ENCODE assay signal across 1 mouse cellular context in genomic region chr11:106728402-106729366, GRCm38 (mm10).
TF ChIP-seq lines count a peak whose summit lies in the region.

No protein-coding gene starts in this region.

TF ChIP-seq in MEL, 35 proteins besides CTCF, POLR2A, EP300 and RAD21 (continued from another document):
- no peak for TF ChIP-seq GABPA (IDR thresholded peaks at IDR 0.05; ENCODE audit: low read depth, low read length)
- 0 out of 2 replicates have a peak, but pooled peaks have one; percentile 10 for TF ChIP-seq MAZ (IDR thresholded peaks at IDR 0.05; ENCODE audit: low read depth, low read length)
- TF ChIP-seq ZKSCAN1 (IDR thresholded peaks at IDR 0.05; ENCODE audit: low read depth, low read length) = no peak
- peak; percentile 58 for TF ChIP-seq TCF12 (IDR thresholded peaks at IDR 0.05; ENCODE audit: low read depth, low read length)
- peak; percentile 71 for TF ChIP-seq ETS1 (IDR thresholded peaks at IDR 0.05; ENCODE audit: low read depth, low read length)
- TF ChIP-seq UBTF (IDR thresholded peaks at IDR 0.05; ENCODE audit: borderline replicate concordance, insufficient read depth, low read depth, low read length) = no peak
- TF ChIP-seq POLR2AphosphoS2 (IDR thresholded peaks at IDR 0.05; ENCODE audit: low read length) = no peak
- no peak for TF ChIP-seq BHLHE40 (IDR thresholded peaks at IDR 0.05; ENCODE audit: borderline replicate concordance, low read depth, low read length)
- peak; percentile 17; the same call in 1 of the 2 replicates for TF ChIP-seq NELFE (IDR thresholded peaks at IDR 0.05; ENCODE audit: low read depth, low read length)
- TF ChIP-seq TBP (IDR thresholded peaks at IDR 0.05; ENCODE audit: low read depth, low read length) = 0 out of 2 replicates have a peak, but pooled peaks have one; percentile 27
- TF ChIP-seq ZMIZ1 (IDR thresholded peaks at IDR 0.05; ENCODE audit: low read depth, low read length) = no peak
- no peak for TF ChIP-seq MYB (IDR thresholded peaks at IDR 0.05; ENCODE audit: low read depth, low read length)
- TF ChIP-seq SIN3A (IDR thresholded peaks at IDR 0.05; ENCODE audit: low read length) = peak; percentile 49
- peak; percentile 50 for TF ChIP-seq TAL1 (IDR thresholded peaks at IDR 0.05; ENCODE audit: low read length)
- no peak for TF ChIP-seq POLR2AphosphoS5 (IDR thresholded peaks at IDR 0.05; ENCODE audit: borderline replicate concordance, low read depth, low read length)
- no peak for TF ChIP-seq ZC3H11A (IDR thresholded peaks at IDR 0.05; ENCODE audit: low read depth, low read length)
- TF ChIP-seq ELF1 (IDR thresholded peaks at IDR 0.05; ENCODE audit: low read depth, low read length) = no peak
